Mouse (Mus musculus) CD4-positive naive resting alpha-beta T cell, adult 76 days (primary cell): ENCODE measurements around the gene Gm43638. TPM values are rescaled to one million over a fixed set of nuclear protein-coding genes. Genes with fewer than 3 reads are reported as not detected.

Experiments used
- total RNA-seq: library from RNA; stranded (reverse); gene quantifications from one replicate; pipeline ENCODE4 v1.2.4, GENCODE M21; 2023

Gm43638 gene
- total RNA-seq = not detected

DNA sequence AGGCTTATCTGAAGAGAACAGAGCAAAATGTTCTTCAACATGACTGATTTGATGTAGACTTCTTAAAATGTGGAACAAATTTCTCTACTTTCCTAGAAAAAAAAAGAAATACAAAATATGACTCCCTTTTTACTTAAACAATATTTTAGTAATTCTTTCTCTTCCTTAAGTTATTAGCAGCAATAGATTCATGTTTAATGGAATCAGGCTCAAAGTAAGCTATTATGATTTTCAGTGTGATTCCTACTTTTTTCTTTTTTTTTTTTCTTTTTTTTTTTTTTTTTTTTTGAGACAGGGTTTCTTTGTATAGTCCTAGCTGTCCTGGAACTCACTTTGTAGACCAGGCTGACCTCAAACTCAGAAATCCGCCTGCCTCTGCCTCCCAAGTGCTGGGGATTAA lies at the start of gene Gm43638:
Gene Gm43638, minus strand, starts transcription at position 101 of the 400 bp plus-strand sequence.

DNA sequence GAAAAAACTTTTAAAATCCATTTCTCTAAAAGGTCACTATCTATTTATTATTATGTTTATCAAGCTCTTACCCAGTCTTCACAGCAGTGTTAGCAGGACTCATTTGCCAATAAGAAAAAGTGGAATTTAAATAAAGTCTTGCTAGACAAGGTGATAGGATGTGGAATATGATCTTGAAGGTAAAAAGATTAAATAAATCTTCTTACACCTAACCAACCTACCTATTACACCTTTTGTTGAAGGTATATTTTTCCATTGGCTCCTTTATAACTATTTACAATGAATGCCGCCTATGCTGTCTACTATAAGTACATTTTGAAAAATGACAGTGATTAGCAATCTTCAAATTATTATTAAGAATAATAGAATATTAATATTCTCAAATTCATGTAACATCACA lies 4.2 kb upstream of the Gm43638 start, which contains the start of gene Ugt2a1:
Gene Ugt2a1, minus strand, starts transcription at position 101 of the 400 bp plus-strand sequence.

DNA sequence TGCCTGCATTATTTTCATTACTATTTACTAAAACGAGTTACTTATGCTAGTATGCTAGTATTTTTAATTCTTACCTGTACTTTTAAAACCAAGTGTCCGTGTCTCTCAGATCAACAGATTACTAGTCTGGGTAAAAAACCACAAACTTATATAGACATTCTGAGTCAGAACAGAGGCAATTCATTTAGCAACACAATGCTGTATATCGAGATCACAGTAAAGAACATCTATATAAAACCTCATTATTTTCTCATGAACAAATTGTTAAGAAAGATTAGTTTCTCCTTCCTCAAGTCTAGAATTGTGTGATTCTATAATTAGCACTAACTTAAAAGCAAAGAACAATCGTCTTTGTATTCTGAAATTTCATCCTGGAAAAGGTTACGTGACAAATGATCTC lies 4.4 kb downstream of the Gm43638 start, which contains the start of gene Ugt2a2:
Gene Ugt2a2, minus strand, starts transcription at position 101 of the 400 bp plus-strand sequence.

DNA sequence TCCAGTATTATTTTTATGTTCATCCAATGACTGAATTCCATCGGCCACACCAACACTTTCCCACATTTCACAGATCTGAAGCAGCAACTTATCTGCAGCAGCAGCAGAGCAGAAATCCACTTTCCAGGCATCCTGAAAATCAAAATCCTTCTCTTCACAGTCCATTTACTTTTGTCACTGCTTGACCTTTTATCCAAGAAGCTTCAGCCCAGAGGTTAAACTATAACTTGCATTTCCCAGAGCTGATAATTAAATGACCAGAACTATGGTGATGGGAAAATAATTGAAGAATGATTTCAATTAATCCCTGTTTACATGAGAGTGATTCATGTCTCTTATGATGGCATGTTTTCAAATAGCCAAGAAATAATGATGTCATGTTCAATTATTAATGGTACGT lies 62.6 kb downstream of the Gm43638 start, which contains the start of gene Ugt2b38:
Gene Ugt2b38, minus strand, starts transcription at position 163 of the 400 bp plus-strand sequence.

Other genes with a start within 250 kb of the Gm43638 start
- not detected for gene Ugt2b37, start 232.0 kb downstream of the Gm43638 start, total RNA-seq
- not detected for gene Ugt2a3, start 149.6 kb downstream of the Gm43638 start, total RNA-seq
- gene Ugt2b38, start 62.6 kb downstream of the Gm43638 start, total RNA-seq = not detected
- gene Ugt2a2, start 4.5 kb downstream of the Gm43638 start, total RNA-seq = not detected
- gene Ugt2a1, start 4.1 kb upstream of the Gm43638 start, total RNA-seq = not detected
- not detected for gene Sult1b1, start 51.4 kb upstream of the Gm43638 start, total RNA-seq
- gene Sult1d1, start 82.2 kb upstream of the Gm43638 start, total RNA-seq = not detected
- gene Sult1e1, start 104.8 kb upstream of the Gm43638 start, total RNA-seq = not detected
- gene Csn1s1, start 179.4 kb upstream of the Gm43638 start, total RNA-seq = not detected
- not detected for gene Csn2, start 212.8 kb upstream of the Gm43638 start, total RNA-seq